Mouse (Mus musculus): Measurements from ENCODE around the gene Fhl1.

Fhl1 gene

GRCm38 (mm10) chrX:56731306-56732201, at the start of gene Fhl1:
Fhl1 (plus strand) TSS chrX:56731787.
- DNase-seq, result no peak

- no peak for DNase-seq
These were observed 49.3 kb upstream of the Fhl1 start for GRCm38 (mm10) chrX:56682156-56682720.

GRCm38 (mm10) chrX:56683521-56683920, 48.1 kb upstream of the Fhl1 start:
- DNase-seq, result no peak

- DNase-seq, result no peak
These were observed 39.0 kb upstream of the Fhl1 start for GRCm38 (mm10) chrX:56692554-56692953.

- DNase-seq, result no peak
These were observed 37.0 kb upstream of the Fhl1 start for GRCm38 (mm10) chrX:56694539-56694938.

- no peak for DNase-seq
These were observed 34.3 kb upstream of the Fhl1 start for GRCm38 (mm10) chrX:56697199-56697780.

GRCm38 (mm10) chrX:56697886-56698285, 33.7 kb upstream of the Fhl1 start:
- no peak for DNase-seq

GRCm38 (mm10) chrX:56701261-56701660, 30.3 kb upstream of the Fhl1 start:
- no peak for DNase-seq

GRCm38 (mm10) chrX:56703965-56704562, 27.5 kb upstream of the Fhl1 start:
- DNase-seq, result no peak

GRCm38 (mm10) chrX:56708592-56709370, 22.8 kb upstream of the Fhl1 start:
- DNase-seq, result no peak

- no peak for DNase-seq
These were observed 21.1 kb upstream of the Fhl1 start for GRCm38 (mm10) chrX:56710522-56710921.

- DNase-seq, result no peak
These were observed 18.9 kb upstream of the Fhl1 start for GRCm38 (mm10) chrX:56712666-56713065.

GRCm38 (mm10) chrX:56722559-56722958, 9.0 kb upstream of the Fhl1 start:
- no peak for DNase-seq

GRCm38 (mm10) chrX:56728507-56728906, 3.1 kb upstream of the Fhl1 start:
- DNase-seq, result no peak

- no peak for DNase-seq
These were observed 720 bp upstream of the Fhl1 start for GRCm38 (mm10) chrX:56730828-56731305.

GRCm38 (mm10) chrX:56732401-56732800, 814 bp downstream of the Fhl1 start:
- no peak for DNase-seq

- DNase-seq, result no peak
These were observed 2.8 kb downstream of the Fhl1 start for GRCm38 (mm10) chrX:56734436-56734835.

GRCm38 (mm10) chrX:56736226-56736625, 4.6 kb downstream of the Fhl1 start:
- no peak for DNase-seq

- DNase-seq, result no peak
These were observed 6.4 kb downstream of the Fhl1 start for GRCm38 (mm10) chrX:56737848-56738554.

GRCm38 (mm10) chrX:56741428-56741827, 9.8 kb downstream of the Fhl1 start:
- no peak for DNase-seq

- no peak for DNase-seq
These were observed 19.9 kb downstream of the Fhl1 start for GRCm38 (mm10) chrX:56751536-56751935.

- DNase-seq, result no peak
These were observed 20.6 kb downstream of the Fhl1 start for GRCm38 (mm10) chrX:56752144-56752543.
